Mouse (Mus musculus): ENCODE data around the gene Snip1.

DNA sequence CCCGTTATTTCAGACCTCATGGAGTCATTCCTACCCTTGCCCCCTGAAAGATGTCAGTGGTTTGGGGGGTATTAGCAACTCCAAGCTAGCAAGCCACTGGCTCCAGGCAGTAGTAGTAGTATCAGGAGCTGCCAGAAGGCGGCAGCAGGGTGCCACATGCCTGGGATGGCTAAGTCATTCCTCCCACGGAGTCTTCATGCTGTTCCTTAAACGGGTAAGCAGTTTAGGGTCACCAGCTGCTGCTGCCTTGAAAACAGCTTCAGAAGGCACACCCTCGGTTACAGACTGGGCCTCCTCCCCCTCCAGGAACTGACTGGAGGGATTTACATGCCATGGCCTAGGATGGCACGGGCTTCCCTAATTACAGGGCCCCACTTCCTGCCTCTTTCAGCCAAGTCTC, 48.2 kb downstream of the Snip1 start:
- peak; percentile 70 for TF ChIP-seq CTCF (IDR thresholded peaks at IDR 0.05; ENCODE audit: low read depth, low read length)
- no peak for TF ChIP-seq POLR2A (IDR thresholded peaks at IDR 0.05; ENCODE audit: borderline replicate concordance, low read depth, low read length)
